Mouse (Mus musculus): Measurements from ENCODE around the gene Fgd4.

DNA sequence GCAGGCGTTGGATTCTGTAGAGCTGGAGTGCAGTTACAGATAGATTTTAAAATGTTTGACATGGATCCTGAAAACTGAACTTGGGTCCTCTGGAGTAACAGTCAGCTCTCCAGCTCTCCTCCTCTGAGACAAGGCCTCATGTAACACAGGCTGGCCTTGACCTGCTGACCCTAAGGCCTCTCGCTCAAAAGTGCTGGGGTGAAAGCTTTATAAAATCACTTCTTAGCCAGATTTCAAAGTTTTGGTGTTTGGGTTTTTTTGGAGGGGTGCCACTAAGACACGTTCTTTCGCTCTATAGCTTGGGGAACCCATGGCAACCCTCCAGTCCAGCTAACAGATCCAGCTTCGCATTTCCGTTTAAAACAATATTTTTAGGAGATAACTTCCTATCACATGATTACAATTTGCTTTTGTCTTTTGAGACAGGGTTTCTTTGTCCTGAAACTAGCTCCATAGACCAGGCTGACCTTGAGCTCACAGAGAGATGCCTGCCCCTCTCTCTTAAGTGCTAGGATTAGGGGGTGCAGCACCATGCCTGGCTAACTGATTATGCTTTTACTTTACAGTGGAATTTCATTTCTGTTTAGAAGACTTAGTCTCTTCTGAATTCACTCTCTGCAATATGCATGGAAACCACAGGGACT lies 74.1 kb downstream of the Fgd4 start:
- TF ChIP-seq CTCF (IDR thresholded peaks at IDR 0.05; ENCODE audit: borderline replicate concordance, extremely low read depth, insufficient read depth, insufficient read length) (no peak), POLR2A (IDR thresholded peaks at IDR 0.05; ENCODE audit: borderline replicate concordance, extremely low read depth, insufficient read depth, insufficient read length, poor library complexity, severe bottlenecking) (no peak)
